Mouse (Mus musculus) gastrocnemius, adult 2 months (tissue): ENCODE measurements at regions not wholly inside any gene's neighbourhood (a gene's known extent, or its start where the extent isn't known, plus 50 kb on each side); places are given as distances from the start of the nearest gene placed in this dataset.
"Not testable (repeated sequence)": the region's sequence is repeated elsewhere in the genome, so short reads cannot be mapped to it uniquely, and the experiment has no call there.

Experiments
- DNase-seq: peaks from one replicate; pipeline ENCODE4 v3.0.0; 2022
- H3K27ac ChIP-seq: fragments of 200-600 bp; 2 replicates; pipeline ENCODE4 v1.8.1; 2022; ENCODE audit warnings: mild to moderate bottlenecking
- H3K4me3 ChIP-seq: fragments of 200-600 bp; 2 replicates; pipeline ENCODE4 v1.8.1; 2022; ENCODE audit warnings: mild to moderate bottlenecking, moderate library complexity
- CTCF ChIP-seq: fragments of 200-600 bp; IDR thresholded peaks from 2 replicates; pipeline ENCODE4 v1.8.1; 2022; ENCODE audit warnings: antibody characterized with exemption, mild to moderate bottlenecking, moderate library complexity
- intact Hi-C: fragments of 180-260 bp; cut with DNase I; formaldehyde crosslinking; loops from one replicate; pipeline ENCODE4 v1.15.1; 2025

GRCm38 (mm10) chr6:24318862-24319261 lies 151.0 kb upstream of the Slc13a1 start:
- intact Hi-C loops: no loop called here
- no peak for TF ChIP-seq CTCF

GRCm38 (mm10) chr6:24310675-24311074 lies 142.8 kb upstream of the Slc13a1 start:
- H3K27ac ChIP-seq: no peak overlapping the region
- no peak overlapping the region for H3K4me3 ChIP-seq
- no peak for TF ChIP-seq CTCF
- intact Hi-C loops: no loop called here
- DNase-seq: no peak

More at GRCm38 (mm10) chr6:24318862-24319261, 151.0 kb upstream of the Slc13a1 start:
- DNase-seq: no peak
- Histone ChIP-seq H3K27ac (no peak overlapping the region), H3K4me3 (no peak overlapping the region)

- DNase-seq: no peak
- TF ChIP-seq CTCF: no peak
- H3K4me3 ChIP-seq: no peak overlapping the region
- no peak overlapping the region for H3K27ac ChIP-seq
- intact Hi-C loops: no loop called here
These were observed 141.9 kb upstream of the Slc13a1 start for GRCm38 (mm10) chr6:24309810-24310209.

- DNase-seq: no peak
- intact Hi-C loops: no loop called here
- no peak overlapping the region for H3K4me3 ChIP-seq
These were observed 133.8 kb upstream of the Slc13a1 start for GRCm38 (mm10) chr6:24301681-24302080.

GRCm38 (mm10) chr6:24301146-24301545 lies 133.3 kb upstream of the Slc13a1 start:
- Histone ChIP-seq H3K4me3 (no peak overlapping the region), H3K27ac (no peak overlapping the region)
- intact Hi-C loops: no loop called here
- no peak for TF ChIP-seq CTCF
- no peak for DNase-seq

More at GRCm38 (mm10) chr6:24301681-24302080, 133.8 kb upstream of the Slc13a1 start:
- H3K27ac ChIP-seq: no peak overlapping the region
- no peak for TF ChIP-seq CTCF

- intact Hi-C loops: no loop called here
- no peak for DNase-seq
- no peak overlapping the region for H3K27ac ChIP-seq
- TF ChIP-seq CTCF: no peak
- no peak overlapping the region for H3K4me3 ChIP-seq
These were observed 130.8 kb upstream of the Slc13a1 start for GRCm38 (mm10) chr6:24298562-24299212.

- H3K4me3 ChIP-seq, intact Hi-C loops, DNase-seq, H3K27ac ChIP-seq: not testable (repeated sequence)
These were observed 120.9 kb upstream of the Slc13a1 start for GRCm38 (mm10) chr6:24288757-24289156.

GRCm38 (mm10) chr6:24272821-24273220 lies 104.9 kb upstream of the Slc13a1 start:
- DNase-seq: no peak
- no peak overlapping the region for H3K27ac ChIP-seq
- no peak for TF ChIP-seq CTCF
- no peak overlapping the region for H3K4me3 ChIP-seq
- intact Hi-C loops: no loop called here

GRCm38 (mm10) chr6:24269633-24270032 lies 101.7 kb upstream of the Slc13a1 start:
- Histone ChIP-seq H3K4me3 (no peak overlapping the region), H3K27ac (no peak overlapping the region)
- intact Hi-C loops: no loop called here
- DNase-seq: no peak
- no peak for TF ChIP-seq CTCF

GRCm38 (mm10) chr6:24263796-24264195 lies 95.9 kb upstream of the Slc13a1 start:
- no peak overlapping the region for H3K4me3 ChIP-seq
- H3K27ac ChIP-seq: no peak overlapping the region
- DNase-seq: no peak
- no peak for TF ChIP-seq CTCF
- intact Hi-C loops: no loop called here

GRCm38 (mm10) chr6:24262578-24262977 lies 94.7 kb upstream of the Slc13a1 start:
- no peak for DNase-seq
- no peak for TF ChIP-seq CTCF
- H3K27ac ChIP-seq: no peak overlapping the region
- no peak overlapping the region for H3K4me3 ChIP-seq
- intact Hi-C loops: no loop called here

GRCm38 (mm10) chr6:24245591-24245990 lies 77.7 kb upstream of the Slc13a1 start:
- H3K27ac ChIP-seq: no peak overlapping the region
- H3K4me3 ChIP-seq: no peak overlapping the region
- intact Hi-C loops: no loop called here

GRCm38 (mm10) chr6:24238541-24238940 lies 70.6 kb upstream of the Slc13a1 start:
- TF ChIP-seq CTCF: no peak
- H3K27ac ChIP-seq: no peak overlapping the region
- intact Hi-C loops: no loop called here
- no peak for DNase-seq
- H3K4me3 ChIP-seq: no peak overlapping the region

More at GRCm38 (mm10) chr6:24245591-24245990, 77.7 kb upstream of the Slc13a1 start:
- TF ChIP-seq CTCF: no peak
- DNase-seq: no peak

- Histone ChIP-seq H3K4me3 (no peak overlapping the region), H3K27ac (no peak overlapping the region)
- TF ChIP-seq CTCF: no peak
- intact Hi-C loops: no loop called here
- no peak for DNase-seq
These were observed 70.2 kb upstream of the Slc13a1 start for GRCm38 (mm10) chr6:24238054-24238453.
